Mouse (Mus musculus) CH12F3 (cell line): ENCODE results near the gene Atp8a2.
"Not testable (repeated sequence)": the region's sequence is repeated elsewhere in the genome, so short reads cannot be mapped to it uniquely, and the experiment has no call there.

Experiments
- in situ Hi-C: fragments of 300-500 bp; cut with MboI; formaldehyde crosslinking; loops from 2 replicates; pipeline ENCODE4 v1.14.3; 2020; ENCODE audit warnings: low sequenced_read_pairs

Gene Atp8a2

DNA sequence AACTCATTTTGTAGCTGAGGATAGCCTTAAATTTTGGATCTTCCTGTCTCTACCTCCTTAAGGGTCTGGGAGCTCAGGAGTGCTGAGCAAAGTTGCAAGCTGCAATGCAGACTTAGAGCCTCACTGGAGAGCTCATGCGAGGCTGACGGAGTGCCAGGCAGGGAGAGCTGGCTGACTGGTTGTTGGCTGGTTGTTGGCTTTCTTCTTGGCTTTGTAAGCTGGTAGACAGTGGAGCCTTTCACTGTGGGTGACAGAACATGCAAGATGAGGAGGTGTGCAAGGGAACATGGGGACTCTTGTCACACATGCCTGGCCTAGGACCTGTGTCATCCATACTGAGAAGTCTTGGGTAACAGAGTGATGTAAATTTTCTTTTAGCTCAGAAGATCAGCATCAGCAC, 473.8 kb downstream of the Atp8a2 start:
- in situ Hi-C loops = no loop called here

DNA sequence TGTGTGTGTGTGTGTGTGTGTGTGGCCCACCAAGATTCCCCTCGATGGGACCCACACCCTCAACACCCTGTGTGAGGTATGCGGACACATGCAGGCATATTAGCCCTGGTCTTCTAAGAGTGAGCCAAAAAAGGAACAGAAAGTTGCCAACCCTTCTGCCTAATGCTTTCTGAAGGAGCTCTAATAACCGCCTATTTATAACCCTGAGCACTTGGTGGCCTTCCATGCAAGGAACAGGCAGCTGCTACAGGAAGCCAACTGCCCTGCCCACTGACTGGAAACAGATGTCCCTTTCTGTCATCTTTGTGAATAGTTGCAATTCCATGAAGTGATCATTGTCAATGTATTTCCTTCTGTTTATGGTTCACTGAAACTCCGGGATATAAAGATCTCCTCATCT, 475.0 kb downstream of the Atp8a2 start:
- in situ Hi-C loops = no loop called here

- in situ Hi-C loops = no loop called here
These were observed 475.6 kb downstream of the Atp8a2 start for GRCm38 (mm10) chr14:59721356-59721755.

DNA sequence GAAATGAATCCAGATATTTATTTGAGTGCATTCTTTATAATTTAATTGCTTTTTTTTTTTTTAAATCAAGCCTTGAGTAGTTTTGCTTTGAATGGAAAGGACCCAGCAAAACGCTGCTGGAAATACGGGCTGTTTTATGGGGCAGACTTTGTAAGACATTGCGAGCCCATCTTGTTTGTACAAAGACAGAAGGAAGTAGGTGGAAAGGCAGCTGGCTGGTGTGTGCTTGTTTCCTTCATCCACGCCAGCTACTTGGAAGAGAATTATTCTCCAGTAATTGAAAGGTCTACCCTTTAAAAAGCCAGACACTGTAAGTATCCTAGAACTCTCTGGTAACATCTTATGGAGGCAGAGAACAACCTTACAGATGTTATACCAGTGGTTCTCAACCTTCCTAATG, 476.6 kb downstream of the Atp8a2 start:
- in situ Hi-C loops = no loop called here

DNA sequence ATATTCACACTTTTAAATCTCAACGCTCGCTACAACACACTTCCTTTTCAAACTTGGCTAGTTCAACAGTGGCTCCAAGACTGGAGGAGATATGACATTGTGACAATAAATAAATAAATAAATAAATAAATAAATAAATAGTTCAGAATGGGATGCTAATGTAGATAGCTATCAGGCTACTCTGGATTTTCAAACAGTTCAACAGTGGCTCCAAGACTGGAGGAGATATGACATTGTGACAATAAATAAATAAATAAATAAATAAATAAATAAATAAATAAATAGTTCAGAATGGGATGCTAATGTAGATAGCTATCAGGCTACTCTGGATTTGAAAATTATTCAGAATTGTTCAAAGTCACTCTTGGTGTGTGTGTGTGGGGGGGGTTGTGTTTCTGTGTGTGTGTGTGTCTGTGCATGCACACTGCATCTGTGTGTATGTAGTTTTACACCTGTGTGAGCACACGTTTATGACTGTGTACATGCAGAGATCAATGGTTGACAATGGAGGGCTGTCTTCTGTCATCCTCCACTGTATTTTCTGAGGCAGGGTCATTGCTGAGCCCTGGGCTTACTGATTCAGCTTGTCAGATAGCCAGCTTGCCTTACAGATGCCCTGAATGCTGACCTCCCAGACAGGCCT, 480.4 kb downstream of the Atp8a2 start:
- in situ Hi-C loops = not testable (repeated sequence)

- in situ Hi-C loops = no loop called here
These were observed 481.1 kb downstream of the Atp8a2 start for GRCm38 (mm10) chr14:59715695-59716442.

- in situ Hi-C loops = no loop called here
These were observed 487.3 kb downstream of the Atp8a2 start for GRCm38 (mm10) chr14:59709505-59710335.

GRCm38 (mm10) chr14:59708009-59708408, 489.0 kb downstream of the Atp8a2 start:
- in situ Hi-C loops = no loop called here

DNA sequence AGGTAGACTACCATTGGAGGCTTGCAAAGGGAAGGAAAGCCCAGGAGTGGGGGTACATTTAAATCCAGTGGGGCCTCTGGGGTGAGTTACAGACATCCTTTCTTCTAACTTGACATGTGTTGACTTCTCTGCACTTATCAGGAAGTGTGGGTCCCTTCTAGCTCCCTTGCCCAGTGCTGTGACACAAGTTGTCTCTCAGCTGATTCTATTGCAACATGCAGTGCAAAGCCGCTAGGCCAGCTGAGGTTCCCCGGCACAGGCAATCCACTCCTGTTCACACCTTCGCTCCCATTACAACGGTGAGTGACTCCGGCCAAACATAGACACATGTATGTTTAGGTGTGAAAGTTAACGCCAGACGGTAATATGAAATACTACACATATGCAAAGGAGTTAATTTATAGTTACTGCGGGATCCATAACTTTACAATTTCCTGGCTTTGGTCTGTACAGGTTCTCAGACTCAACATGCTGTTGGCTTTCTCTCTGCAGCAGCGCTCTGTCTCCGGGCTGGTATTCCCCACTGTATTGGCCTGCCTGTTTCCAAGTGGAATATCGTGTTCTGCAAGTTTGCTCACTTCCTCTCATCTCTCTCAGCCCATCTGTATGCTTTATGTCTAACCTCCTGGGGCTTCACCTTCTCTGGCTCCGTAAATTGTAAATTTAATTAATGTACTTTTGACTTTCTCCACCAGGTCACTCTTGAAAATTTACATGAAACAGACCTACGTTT, 491.5 kb downstream of the Atp8a2 start:
- in situ Hi-C loops = no loop called here

DNA sequence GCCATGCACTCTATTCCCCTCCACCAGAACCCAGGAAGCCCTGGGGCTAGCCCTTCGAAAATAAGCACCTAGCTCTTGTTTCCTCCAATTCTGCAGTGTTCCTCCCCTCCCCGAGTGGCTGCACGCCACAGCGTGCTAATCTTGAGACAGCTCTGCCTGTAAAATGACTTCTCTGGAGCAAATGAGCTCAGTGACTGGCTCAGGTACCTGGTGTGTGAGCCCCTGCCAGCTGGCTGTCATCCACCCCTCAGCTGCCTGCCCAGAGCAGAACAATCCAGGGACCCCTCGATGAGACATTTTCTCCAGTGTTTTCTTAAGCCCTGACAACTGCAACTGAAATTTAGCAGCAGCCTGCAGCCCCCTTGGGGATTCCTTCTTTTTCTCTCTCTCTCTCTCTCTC, 495.5 kb downstream of the Atp8a2 start:
- in situ Hi-C loops = no loop called here

- in situ Hi-C loops = no loop called here
These were observed 501.8 kb downstream of the Atp8a2 start for GRCm38 (mm10) chr14:59695160-59695559.

DNA sequence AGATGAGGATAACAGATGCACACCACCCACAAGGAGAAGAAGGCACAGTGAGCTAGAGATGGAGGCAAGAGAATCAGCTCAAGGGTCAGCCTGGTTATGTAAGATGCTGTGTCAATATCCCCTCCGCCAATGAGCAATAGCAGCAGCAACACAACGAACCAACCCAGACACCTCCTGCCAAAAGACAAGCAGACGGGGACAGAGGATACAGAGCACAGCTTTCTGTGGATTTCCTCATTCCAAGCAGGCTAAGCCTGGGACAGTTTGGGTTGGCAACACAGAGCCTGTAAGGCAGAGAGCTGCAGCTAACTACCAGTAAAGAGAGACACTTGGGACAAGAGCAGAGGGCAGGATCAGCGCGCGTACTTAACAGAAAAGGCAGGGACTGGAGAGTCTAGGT, 504.8 kb downstream of the Atp8a2 start:
- in situ Hi-C loops = no loop called here

DNA sequence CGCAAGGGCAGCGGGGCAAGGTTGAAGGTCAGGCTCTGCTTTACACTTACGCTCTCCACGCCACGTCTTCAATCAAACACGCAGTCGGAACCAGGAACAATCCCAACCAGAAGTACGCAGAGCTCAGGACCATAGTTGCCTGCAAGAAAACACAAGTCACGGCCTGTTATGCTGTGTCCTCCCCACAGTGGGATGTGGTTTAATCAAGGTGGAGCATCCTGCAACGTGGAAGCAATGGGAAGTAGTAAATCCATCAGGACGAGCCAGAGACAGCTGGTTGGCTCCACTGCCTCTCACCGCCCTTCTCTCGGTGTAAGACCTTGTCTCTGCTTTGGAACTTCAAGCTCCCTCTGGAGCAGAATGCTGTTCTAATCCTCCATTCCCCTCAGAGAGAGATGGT, 505.6 kb downstream of the Atp8a2 start:
- in situ Hi-C loops = no loop called here

DNA sequence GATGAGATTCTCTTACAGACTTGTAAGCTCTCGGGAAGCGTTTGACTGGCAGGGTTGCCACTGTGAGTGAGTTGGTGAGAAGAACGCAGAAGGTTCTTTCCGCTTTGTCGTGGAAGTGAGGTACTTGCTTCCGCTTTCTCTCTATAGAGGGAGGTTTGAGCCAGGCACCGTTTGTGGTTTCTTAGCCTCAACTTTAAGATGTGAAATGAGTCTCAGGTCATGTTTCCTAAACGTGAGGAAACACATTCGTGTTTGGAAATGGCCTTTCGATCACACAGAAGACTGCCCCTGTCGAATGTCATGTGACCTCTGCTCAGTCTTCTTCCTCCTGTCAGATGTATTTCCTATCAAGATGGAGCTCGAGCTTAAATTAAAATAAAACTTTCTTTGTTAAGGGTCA, 506.0 kb downstream of the Atp8a2 start:
- in situ Hi-C loops = no loop called here

GRCm38 (mm10) chr14:59689596-59689995, 507.4 kb downstream of the Atp8a2 start:
- in situ Hi-C loops = no loop called here

DNA sequence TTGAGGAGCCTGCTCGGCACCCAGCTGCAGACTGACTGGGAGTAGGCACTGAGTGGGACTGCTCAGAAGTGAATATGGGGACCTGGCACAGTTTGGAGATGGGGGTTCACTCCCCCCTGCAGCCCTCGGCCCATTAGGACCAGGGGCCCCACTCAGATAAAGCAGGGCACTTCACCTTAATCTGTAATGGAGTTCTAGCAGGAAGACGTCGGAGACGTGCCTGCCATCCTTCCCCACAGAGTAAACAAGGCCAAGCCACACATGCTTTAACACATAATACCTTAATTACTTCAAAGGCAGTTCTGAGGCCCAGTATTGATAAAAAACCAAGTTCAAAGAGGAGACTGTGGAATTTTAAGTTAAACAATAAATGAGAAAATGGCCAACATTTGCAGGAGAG, 510.8 kb downstream of the Atp8a2 start:
- in situ Hi-C loops = no loop called here

- in situ Hi-C loops = no loop called here
These were observed 511.6 kb downstream of the Atp8a2 start for GRCm38 (mm10) chr14:59685343-59685742.

- in situ Hi-C loops = no loop called here
These were observed 515.1 kb downstream of the Atp8a2 start for GRCm38 (mm10) chr14:59681906-59682305.

GRCm38 (mm10) chr14:59677598-59678003, 519.4 kb downstream of the Atp8a2 start:
- in situ Hi-C loops = no loop called here

- in situ Hi-C loops = no loop called here
These were observed 521.6 kb downstream of the Atp8a2 start for GRCm38 (mm10) chr14:59675330-59675729.

GRCm38 (mm10) chr14:59674556-59674955, 522.4 kb downstream of the Atp8a2 start:
- in situ Hi-C loops = no loop called here
